Mouse (Mus musculus): Measurements from ENCODE around the gene Ago1. TPM values are rescaled to one million over a fixed set of nuclear protein-coding genes. Genes with fewer than 3 reads are reported as not detected.
A peak's percentile ranks its signal among the peaks of the same experiment; 100 is the strongest.

The Ago1 gene
- polyA plus RNA-seq, 1 experiment from 2014 or later = 7.0 TPM

DNA sequence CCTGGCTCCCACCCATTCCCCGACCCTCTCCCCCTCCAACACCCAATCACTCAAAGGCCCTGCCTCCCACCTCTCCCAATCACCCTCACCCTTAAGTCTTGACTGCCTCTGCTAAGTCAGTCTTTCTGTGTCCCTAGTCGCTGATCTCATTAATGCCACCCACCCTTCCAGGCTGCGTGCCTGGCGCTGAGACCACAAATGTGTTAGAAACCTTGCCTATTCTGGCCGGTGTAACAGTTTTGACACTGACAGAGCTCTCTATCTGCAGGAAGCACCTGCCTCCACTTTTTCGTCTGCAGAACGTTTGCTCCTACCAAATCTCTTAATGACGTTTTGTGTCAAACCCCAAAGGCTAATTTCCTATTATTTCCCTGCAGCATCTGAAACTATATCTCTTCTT is 542 bp upstream of the Ago1 start:
- peak overlapping the region; percentile 93 for H3K9ac ChIP-seq
- no peak for ATAC-seq (ENCODE audit: insufficient number of reproducible peaks, insufficient read depth, low FRiP score, low TSS enrichment)
- peaks cover 43% of the 10 kb centered on the region for H3K4me1 ChIP-seq

DNA sequence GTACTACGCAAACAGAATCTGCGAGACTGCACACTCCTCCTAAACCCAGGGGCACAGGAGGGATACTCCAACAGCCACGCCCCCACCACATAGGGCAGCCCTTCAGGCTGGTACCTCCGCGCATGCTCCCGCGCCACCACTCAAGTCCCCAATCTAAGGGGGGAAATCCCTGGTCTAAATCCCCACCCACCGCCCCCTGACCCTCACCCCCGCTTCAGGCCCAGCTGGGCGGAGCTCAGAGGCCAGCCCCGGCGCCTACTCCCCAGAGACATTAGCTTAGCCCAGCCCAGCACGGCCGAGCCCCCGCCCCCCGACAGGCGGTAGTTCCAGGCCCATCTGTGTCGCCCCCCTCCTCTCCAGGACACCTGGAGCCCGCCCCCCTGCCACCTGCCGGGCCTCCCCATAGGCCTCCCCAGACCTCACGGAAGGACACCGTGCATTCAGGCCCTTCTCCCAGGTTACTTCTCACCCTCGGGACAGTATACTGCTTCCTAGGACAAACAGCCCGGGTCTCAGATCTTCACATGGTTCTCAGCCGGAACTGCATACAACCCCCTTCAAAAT is 580 bp downstream of the Ago1 start:
- Histone ChIP-seq H3K9ac (peak overlapping the region; percentile 93), H3K4me1 (peaks cover 43% of the 10 kb centered on the region), H3K36me3 (no peaks in the 10 kb centered on the region), H3K4me2 (replicated peaks) (peak overlapping the region; percentile 75), H3K27me3 (no peaks in the 10 kb centered on the region), H3K9me3 (no peaks in the 10 kb centered on the region), H3K4me3 (peak overlapping the region; percentile 84), H3K27ac (peak overlapping the region; percentile 86)
- under 1% methylated on average over 24 of the region's 25 CpGs for WGBS
- peak; percentile 54 for ATAC-seq (ENCODE audit: insufficient number of reproducible peaks, insufficient read depth, low FRiP score, low TSS enrichment)

More for the DNA sequence above, 542 bp upstream of the Ago1 start:
- Histone ChIP-seq H3K36me3 (no peaks in the 10 kb centered on the region), H3K9me3 (no peaks in the 10 kb centered on the region), H3K27ac (peak overlapping the region; percentile 86; the same call in 1 of the 2 replicates), H3K4me2 (replicated peaks) (peak overlapping the region; percentile 75), H3K27me3 (no peaks in the 10 kb centered on the region), H3K4me3 (peak overlapping the region; percentile 84)
- 5% methylated on average over 8 of the region's 8 CpGs for WGBS

DNA sequence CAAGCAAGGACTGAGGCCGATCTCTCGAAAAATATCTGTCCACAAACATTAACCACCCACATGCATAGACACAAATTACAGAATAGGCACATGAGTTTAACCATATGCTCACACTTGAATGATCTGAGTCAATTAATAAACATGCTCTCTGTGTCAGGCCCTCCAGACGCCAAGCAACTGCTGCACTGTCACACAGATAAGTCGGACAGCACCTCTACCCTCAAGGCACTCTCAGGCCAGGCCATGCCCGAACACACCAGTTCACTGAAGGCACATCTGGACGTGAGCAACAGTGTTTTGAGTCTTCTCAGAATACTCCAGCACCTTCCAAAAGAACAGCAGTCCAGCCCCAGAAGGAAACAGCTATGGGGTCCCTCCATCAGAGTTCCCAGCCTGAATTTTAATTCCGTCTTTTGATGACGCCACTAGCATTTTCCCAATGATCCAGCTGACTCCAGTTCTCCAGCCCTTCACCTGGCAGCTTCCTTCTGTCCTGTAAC is 2.1 kb downstream of the Ago1 start:
- WGBS = 25% methylated on average over 8 of the region's 8 CpGs
- no peaks in the 10 kb centered on the region for H3K27me3 ChIP-seq
- peak overlapping the region; percentile 42 for H3K4me2 ChIP-seq (replicated peaks)
- no peak overlapping the region for H3K4me3 ChIP-seq
- H3K36me3 ChIP-seq = no peaks in the 10 kb centered on the region
- peaks cover 43% of the 10 kb centered on the region for H3K4me1 ChIP-seq
- no peak for ATAC-seq (ENCODE audit: insufficient number of reproducible peaks, insufficient read depth, low FRiP score, low TSS enrichment)
- H3K9ac ChIP-seq = peak overlapping the region; percentile 17; the same call in 1 of the 2 replicates
- H3K9me3 ChIP-seq = no peaks in the 10 kb centered on the region
- peak overlapping the region; percentile 86 for H3K27ac ChIP-seq

DNA sequence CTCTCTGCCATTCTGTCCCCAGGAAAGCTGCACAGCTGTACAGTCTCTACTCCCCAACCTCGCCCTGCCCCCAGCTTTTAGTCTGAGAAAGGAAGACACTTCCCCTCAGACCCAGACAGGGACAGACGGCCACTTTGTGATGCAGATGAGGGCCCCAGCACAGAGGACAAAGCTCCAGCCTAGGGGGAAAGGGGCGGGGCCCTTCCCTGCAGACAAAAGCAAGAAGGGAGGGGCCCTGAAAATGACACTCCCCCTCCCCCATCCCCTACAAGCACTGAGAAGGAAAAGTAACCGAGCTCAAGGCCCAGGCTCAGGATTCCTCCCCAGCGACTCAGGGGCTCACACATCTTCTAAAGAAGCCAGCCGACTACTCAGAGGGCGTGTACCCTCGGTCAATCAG is 2.5 kb downstream of the Ago1 start:
- H3K27me3 ChIP-seq = no peaks in the 10 kb centered on the region
- H3K27ac ChIP-seq = peak overlapping the region; percentile 86
- no peaks in the 10 kb centered on the region for H3K9me3 ChIP-seq
- peak overlapping the region; percentile 17; the same call in 1 of the 2 replicates for H3K9ac ChIP-seq
- no peaks in the 10 kb centered on the region for H3K36me3 ChIP-seq
- H3K4me3 ChIP-seq = 0 out of 2 replicates have a peak overlapping the region, but pooled peaks have one; percentile 5
- WGBS = 6% methylated on average over 8 of the region's 8 CpGs
- peaks cover 43% of the 10 kb centered on the region for H3K4me1 ChIP-seq
- ATAC-seq (ENCODE audit: insufficient number of reproducible peaks, insufficient read depth, low FRiP score, low TSS enrichment) = peak; percentile 64
- H3K4me2 ChIP-seq (replicated peaks) = peak overlapping the region; percentile 42

DNA sequence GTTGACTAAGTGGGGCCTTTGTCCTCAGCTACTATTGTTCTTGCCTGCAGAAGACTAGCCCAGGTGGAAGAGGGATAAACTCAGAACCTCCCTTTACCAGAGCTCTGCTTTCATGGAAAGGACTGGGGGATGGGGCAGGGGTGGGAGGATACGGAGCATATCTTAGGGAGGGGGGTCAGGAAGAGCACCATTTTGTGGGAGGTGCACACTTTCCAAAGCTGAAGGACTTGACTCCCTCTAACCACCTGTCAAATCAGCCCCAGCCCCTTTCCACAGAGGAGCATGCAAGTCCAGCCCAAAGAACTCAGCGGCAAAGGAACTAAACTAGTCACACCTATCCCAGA is 3.5 kb downstream of the Ago1 start:
- no peaks in the 10 kb centered on the region for H3K9me3 ChIP-seq
- H3K4me2 ChIP-seq (replicated peaks) = peak overlapping the region; percentile 42
- no peak for ATAC-seq (ENCODE audit: insufficient number of reproducible peaks, insufficient read depth, low FRiP score, low TSS enrichment)
- no peaks in the 10 kb centered on the region for H3K27me3 ChIP-seq
- WGBS = 8% methylated on average over 2 of the region's 2 CpGs
- peak overlapping the region; percentile 86 for H3K27ac ChIP-seq
- no peak overlapping the region for H3K4me3 ChIP-seq
- H3K9ac ChIP-seq = no peak overlapping the region
- H3K36me3 ChIP-seq = peaks cover 1% of the 10 kb centered on the region
- peaks cover 43% of the 10 kb centered on the region for H3K4me1 ChIP-seq

DNA sequence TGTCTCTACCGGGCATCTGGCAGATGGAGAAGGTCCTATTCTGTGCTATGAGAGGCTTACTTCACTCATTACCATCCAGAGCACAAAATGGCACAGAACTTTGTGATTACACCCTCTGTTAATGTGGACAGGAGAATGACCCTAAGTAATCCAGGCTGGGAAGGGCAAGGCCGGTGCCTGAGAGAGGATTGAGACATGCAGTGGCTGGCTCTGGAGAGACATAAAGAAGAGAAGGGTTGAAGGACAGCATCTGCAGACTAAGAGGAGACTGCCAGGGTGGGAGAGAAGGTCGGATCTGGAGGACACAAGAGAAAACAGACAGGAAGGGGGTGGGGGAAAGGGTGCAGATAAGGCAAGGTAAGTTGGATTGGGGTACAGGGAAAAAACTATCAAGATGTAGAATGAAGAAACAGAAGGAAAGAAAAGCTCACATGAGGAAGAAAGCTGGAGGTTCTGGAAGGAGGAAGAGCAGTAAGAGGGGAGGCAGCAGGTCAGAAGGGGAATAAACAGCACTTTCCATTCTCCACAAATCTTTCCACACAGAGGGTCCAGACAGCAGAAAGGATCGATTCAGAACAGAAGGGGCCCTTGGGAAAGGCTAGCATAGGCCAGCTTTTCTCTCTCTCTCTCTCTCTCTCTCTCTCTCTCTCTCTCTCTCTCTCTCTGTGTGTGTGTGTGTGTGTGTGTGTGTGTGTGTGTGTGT is 4.0 kb downstream of the Ago1 start:
- no peaks in the 10 kb centered on the region for H3K9me3 ChIP-seq
- H3K27me3 ChIP-seq = no peaks in the 10 kb centered on the region
- H3K4me3 ChIP-seq = no peak overlapping the region
- peak overlapping the region; percentile 86; the same call in 1 of the 2 replicates for H3K27ac ChIP-seq
- no peak for ATAC-seq (ENCODE audit: insufficient number of reproducible peaks, insufficient read depth, low FRiP score, low TSS enrichment)
- WGBS = 39% methylated on average over 4 of the region's 4 CpGs
- peak overlapping the region; percentile 42; the same call in 1 of the 2 replicates for H3K4me2 ChIP-seq (replicated peaks)
- no peak overlapping the region for H3K9ac ChIP-seq
- H3K4me1 ChIP-seq = peaks cover 43% of the 10 kb centered on the region
- H3K36me3 ChIP-seq = peaks cover 7% of the 10 kb centered on the region

DNA sequence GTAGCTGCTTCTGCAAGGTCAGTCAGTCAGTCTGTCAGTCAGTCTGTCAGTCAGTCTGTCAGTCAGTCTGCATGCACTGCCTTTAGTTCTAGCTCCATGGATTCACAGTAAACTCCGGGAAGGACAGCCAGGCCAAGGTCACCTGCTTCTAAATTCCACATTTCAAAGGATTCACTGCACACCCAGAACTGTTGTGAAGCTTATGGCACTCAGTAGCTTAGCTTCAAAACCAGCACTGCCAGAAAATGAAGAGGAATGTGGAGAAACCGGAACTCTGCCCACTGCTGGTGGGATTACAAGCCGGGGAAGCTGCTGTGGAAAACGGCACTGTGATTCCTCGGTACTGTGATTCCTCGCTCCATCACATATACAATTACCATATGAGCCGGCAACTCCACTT is 12.9 kb downstream of the Ago1 start:
- Histone ChIP-seq H3K4me2 (replicated peaks) (no peak overlapping the region), H3K4me3 (no peak overlapping the region), H3K27ac (no peak overlapping the region), H3K36me3 (peaks cover 77% of the 10 kb centered on the region), H3K9me3 (no peaks in the 10 kb centered on the region), H3K4me1 (no peaks in the 10 kb centered on the region), H3K27me3 (no peaks in the 10 kb centered on the region), H3K9ac (no peak overlapping the region)
- ATAC-seq (ENCODE audit: insufficient number of reproducible peaks, insufficient read depth, low FRiP score, low TSS enrichment) = no peak
- 88% methylated on average over 7 of the region's 7 CpGs for WGBS

DNA sequence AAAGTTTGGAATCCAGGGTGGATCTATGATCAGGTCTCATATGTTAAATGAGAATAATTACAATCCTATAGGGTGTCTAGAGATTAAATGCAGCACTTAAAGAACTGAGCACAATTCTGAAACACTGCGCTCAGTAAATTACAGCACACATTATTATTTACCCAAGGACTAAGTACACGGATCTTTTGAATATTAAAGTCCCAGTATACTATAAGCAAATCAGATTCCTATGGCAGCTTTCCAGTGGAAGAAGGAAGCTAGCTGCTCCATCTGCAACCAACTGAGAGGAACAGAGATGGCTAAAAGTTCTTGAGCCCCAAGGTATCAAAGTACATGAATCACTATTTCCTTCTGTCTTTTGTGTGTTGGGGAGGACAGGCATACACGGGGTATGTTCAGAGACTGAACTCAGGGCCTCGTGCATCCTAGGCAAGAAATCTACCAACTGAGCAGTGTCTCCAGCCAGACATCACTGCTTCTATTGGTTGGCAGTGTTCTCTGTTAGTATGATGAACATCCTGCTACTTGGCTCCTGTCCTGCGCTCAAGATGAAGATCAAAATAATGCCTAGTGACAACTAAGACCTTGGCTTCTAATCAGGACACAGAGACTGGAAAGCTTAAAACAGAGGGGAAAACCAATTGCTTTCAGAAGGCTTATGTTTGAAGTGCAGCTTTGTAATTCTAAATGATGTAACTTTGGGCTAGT is 13.7 kb downstream of the Ago1 start:
- peaks cover 74% of the 10 kb centered on the region for H3K36me3 ChIP-seq

DNA sequence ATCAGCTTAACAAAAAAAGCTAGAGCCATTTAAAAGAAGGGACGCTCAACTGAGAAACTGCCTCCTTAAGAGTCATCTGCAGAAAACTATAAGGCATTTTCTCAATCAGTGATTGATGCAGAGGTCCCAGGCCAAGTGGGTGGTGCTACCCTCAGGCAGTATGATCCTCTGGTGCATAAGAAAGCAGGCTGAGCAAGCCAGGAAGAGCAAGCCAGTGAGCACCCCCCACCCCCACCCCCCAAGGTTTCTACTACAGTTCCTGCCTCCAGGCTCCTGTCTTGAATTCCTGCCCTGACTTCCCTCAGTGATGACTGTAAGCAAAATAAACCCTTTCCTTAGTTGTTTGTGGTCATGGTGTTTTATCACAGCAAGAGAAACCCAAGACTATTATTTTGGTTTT is 18.1 kb downstream of the Ago1 start:
- no peak overlapping the region for H3K4me2 ChIP-seq (replicated peaks)
- H3K36me3 ChIP-seq = peaks cover 61% of the 10 kb centered on the region
- H3K9ac ChIP-seq = no peak overlapping the region
- WGBS = 80% methylated on average over 1 of the region's 1 CpGs
- H3K9me3 ChIP-seq = no peaks in the 10 kb centered on the region
- no peaks in the 10 kb centered on the region for H3K4me1 ChIP-seq
- no peaks in the 10 kb centered on the region for H3K27me3 ChIP-seq
- no peak overlapping the region for H3K4me3 ChIP-seq
- H3K27ac ChIP-seq = no peak overlapping the region
- no peak for ATAC-seq (ENCODE audit: insufficient number of reproducible peaks, insufficient read depth, low FRiP score, low TSS enrichment)

More for the DNA sequence above, 13.7 kb downstream of the Ago1 start:
- 95% methylated on average over 5 of the region's 5 CpGs for WGBS
- Histone ChIP-seq H3K4me3 (no peak overlapping the region), H3K4me2 (replicated peaks) (no peak overlapping the region), H3K9ac (no peak overlapping the region), H3K9me3 (no peaks in the 10 kb centered on the region), H3K27me3 (no peaks in the 10 kb centered on the region), H3K27ac (no peak overlapping the region), H3K4me1 (no peaks in the 10 kb centered on the region)
- no peak for ATAC-seq (ENCODE audit: insufficient number of reproducible peaks, insufficient read depth, low FRiP score, low TSS enrichment)

DNA sequence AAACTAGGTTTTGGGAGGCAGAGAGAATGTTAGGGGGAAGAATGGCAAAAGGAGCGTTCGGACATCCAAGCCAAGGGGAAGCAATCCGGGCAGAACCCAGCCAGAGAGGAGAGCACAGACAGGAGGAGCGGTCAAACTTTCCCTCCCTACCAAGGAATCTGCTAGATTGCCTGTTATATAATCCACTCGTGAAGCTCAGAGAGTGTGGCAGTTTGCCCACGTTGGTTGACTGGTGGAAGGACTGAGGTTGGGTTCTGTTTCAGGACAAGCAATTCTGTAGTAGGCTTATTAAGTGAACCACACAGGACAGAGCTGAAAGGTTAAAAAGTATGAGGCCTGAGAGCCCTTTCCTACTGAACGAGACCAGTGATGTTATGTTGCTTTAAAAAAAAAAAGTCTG is 21.3 kb downstream of the Ago1 start:
- 86% methylated on average over 7 of the region's 7 CpGs for WGBS
- Histone ChIP-seq H3K4me1 (no peaks in the 10 kb centered on the region), H3K27ac (no peak overlapping the region), H3K27me3 (no peaks in the 10 kb centered on the region), H3K4me3 (no peak overlapping the region), H3K9ac (no peak overlapping the region), H3K36me3 (peaks cover 49% of the 10 kb centered on the region), H3K9me3 (no peaks in the 10 kb centered on the region), H3K4me2 (replicated peaks) (no peak overlapping the region)
- no peak for ATAC-seq (ENCODE audit: insufficient number of reproducible peaks, insufficient read depth, low FRiP score, low TSS enrichment)

DNA sequence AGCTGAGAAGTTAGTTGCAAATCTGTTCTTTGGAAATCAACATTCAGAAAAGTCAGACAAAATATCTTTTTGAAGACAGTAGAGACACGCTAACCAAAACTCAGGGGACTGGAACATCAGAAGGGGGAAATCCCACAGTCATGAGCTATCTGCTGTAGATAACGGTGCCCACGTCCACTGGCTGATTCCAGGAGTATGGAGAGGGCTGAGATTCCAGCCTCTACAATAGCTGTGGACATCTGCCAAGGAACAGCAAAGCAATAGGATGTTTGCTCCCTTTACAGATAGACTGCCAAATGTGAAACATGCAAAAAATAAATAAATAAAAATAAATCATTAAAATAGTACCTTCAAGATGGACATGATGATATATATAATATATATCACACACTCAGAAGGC is 23.9 kb downstream of the Ago1 start:
- Histone ChIP-seq H3K36me3 (peaks cover 66% of the 10 kb centered on the region), H3K4me1 (no peaks in the 10 kb centered on the region), H3K9ac (no peak overlapping the region), H3K4me2 (replicated peaks) (no peak overlapping the region), H3K9me3 (no peaks in the 10 kb centered on the region), H3K27ac (no peak overlapping the region), H3K4me3 (no peak overlapping the region), H3K27me3 (no peaks in the 10 kb centered on the region)
- ATAC-seq (ENCODE audit: insufficient number of reproducible peaks, insufficient read depth, low FRiP score, low TSS enrichment) = no peak
- 93% methylated on average over 3 of the region's 3 CpGs for WGBS

DNA sequence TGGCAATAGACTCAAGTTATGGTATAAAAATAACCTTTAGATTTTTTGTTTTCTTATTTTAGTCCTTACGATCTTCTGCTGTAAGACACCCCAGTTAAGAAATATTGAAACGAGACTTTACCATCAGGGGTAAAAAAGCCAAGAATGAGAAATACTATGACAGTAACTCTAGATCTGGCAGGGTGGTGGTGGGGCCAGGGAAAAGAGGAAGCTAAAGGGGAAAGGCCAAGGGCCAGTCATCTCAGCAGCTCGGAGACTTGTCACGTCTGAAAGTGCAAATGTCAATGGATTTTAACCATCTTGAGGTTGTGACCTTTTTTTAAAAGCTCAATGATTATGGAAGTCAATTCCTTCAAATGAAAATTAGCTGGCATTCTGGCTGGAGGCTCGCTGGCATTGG is 30.1 kb downstream of the Ago1 start:
- Histone ChIP-seq H3K9me3 (no peaks in the 10 kb centered on the region), H3K4me3 (no peak overlapping the region), H3K9ac (no peak overlapping the region), H3K36me3 (peaks cover 63% of the 10 kb centered on the region), H3K4me2 (replicated peaks) (no peak overlapping the region), H3K27ac (no peak overlapping the region), H3K4me1 (no peaks in the 10 kb centered on the region), H3K27me3 (no peaks in the 10 kb centered on the region)
- WGBS = 69% methylated on average over 5 of the region's 5 CpGs
- ATAC-seq (ENCODE audit: insufficient number of reproducible peaks, insufficient read depth, low FRiP score, low TSS enrichment) = no peak
